Mouse (Mus musculus): ENCODE data around the gene Rbbp4. TPM values are rescaled to one million over a fixed set of nuclear protein-coding genes. Genes with fewer than 3 reads are reported as not detected.
A peak's percentile ranks its signal among the peaks of the same experiment; 100 is the strongest.

Rbbp4 gene
- polyA plus RNA-seq, 1 experiment from 2014 or later, result 159 TPM

- ATAC-seq (peak; percentile 91), DNase-seq (ENCODE audit: low spot score) (peak; percentile 91)
- Histone ChIP-seq H3K4me3 (ENCODE audit: low read depth, low read length) (no peak overlapping the region), H3K27ac (ENCODE audit: low read length) (peak overlapping the region; percentile 43), H3K9me3 (ENCODE audit: low read length) (no peaks in the 10 kb centered on the region), H3K4me2 (replicated peaks; ENCODE audit: low read depth, low read length) (peak overlapping the region; percentile 22; the same call in 1 of the 2 replicates), H3K27me3 (replicated peaks; ENCODE audit: insufficient read depth, low read length) (no peaks in the 10 kb centered on the region), H3K9ac (replicated peaks; ENCODE audit: low read depth) (no peak overlapping the region), H3K4me1 (ENCODE audit: insufficient read depth, low read depth, low read length) (no peaks in the 10 kb centered on the region), H3K36me3 (ENCODE audit: insufficient read depth, low read length) (no peaks in the 10 kb centered on the region)
- WGBS, result 24% methylated on average over 15 of the region's 15 CpGs
- TF ChIP-seq EP300 (IDR thresholded peaks at IDR 0.05) (no peak), CTCF (IDR thresholded peaks at IDR 0.05) (no peak)
Observed at GRCm38 (mm10) chr4:129271991-129272755, 63.0 kb downstream of the Rbbp4 start.

DNA sequence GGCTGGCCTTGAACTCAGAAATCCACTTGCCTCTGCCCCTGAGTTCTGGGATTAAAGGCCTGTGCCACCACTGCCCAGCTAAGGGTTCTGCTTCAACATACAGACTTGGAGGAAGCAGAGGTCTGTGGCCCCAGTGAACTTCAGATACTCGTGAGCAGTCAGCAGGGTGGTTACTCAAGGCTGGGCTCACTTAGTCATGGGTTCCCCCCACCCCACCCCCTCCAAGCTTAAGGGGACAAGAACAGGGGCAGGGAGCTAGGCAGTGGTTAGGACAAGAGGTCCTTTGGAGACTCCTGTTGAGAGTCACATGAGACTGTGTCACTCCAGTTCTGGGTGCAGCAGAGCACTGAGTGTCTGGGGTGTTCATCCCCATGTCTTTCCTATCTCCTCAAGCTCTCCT lies 66.5 kb downstream of the Rbbp4 start:
- no peak overlapping the region for H3K9ac ChIP-seq (replicated peaks; ENCODE audit: low read depth)
- peak; percentile 61 for ATAC-seq
- H3K36me3 ChIP-seq (ENCODE audit: insufficient read depth, low read length), result no peaks in the 10 kb centered on the region
- no peaks in the 10 kb centered on the region; the same call in 1 of the 2 replicates for H3K4me1 ChIP-seq (ENCODE audit: insufficient read depth, low read depth, low read length)
- no peaks in the 10 kb centered on the region for H3K27me3 ChIP-seq (replicated peaks; ENCODE audit: insufficient read depth, low read length)
- H3K27ac ChIP-seq (ENCODE audit: low read length), result no peak overlapping the region
- 35% methylated on average over 1 of the region's 1 CpGs for WGBS
- H3K9me3 ChIP-seq (ENCODE audit: low read length), result no peaks in the 10 kb centered on the region
- no peak overlapping the region for H3K4me3 ChIP-seq (ENCODE audit: low read depth, low read length)
- TF ChIP-seq EP300 (IDR thresholded peaks at IDR 0.05), result peak; percentile 85
- no peak for TF ChIP-seq CTCF (IDR thresholded peaks at IDR 0.05)
- peak; percentile 62 for DNase-seq (ENCODE audit: low spot score)
- no peak overlapping the region for H3K4me2 ChIP-seq (replicated peaks; ENCODE audit: low read depth, low read length)

- Histone ChIP-seq H3K4me1 (ENCODE audit: insufficient read depth, low read depth, low read length) (peaks cover 6% of the 10 kb centered on the region; the same call in 1 of the 2 replicates), H3K4me3 (ENCODE audit: low read depth, low read length) (no peak overlapping the region), H3K36me3 (ENCODE audit: insufficient read depth, low read length) (no peaks in the 10 kb centered on the region), H3K4me2 (replicated peaks; ENCODE audit: low read depth, low read length) (no peak overlapping the region), H3K27me3 (replicated peaks; ENCODE audit: insufficient read depth, low read length) (no peaks in the 10 kb centered on the region), H3K27ac (ENCODE audit: low read length) (no peak overlapping the region), H3K9ac (replicated peaks; ENCODE audit: low read depth) (no peak overlapping the region), H3K9me3 (ENCODE audit: low read length) (no peaks in the 10 kb centered on the region)
- TF ChIP-seq EP300 (IDR thresholded peaks at IDR 0.05) (no peak), CTCF (IDR thresholded peaks at IDR 0.05) (no peak)
- ATAC-seq (peak; percentile 11), DNase-seq (ENCODE audit: low spot score) (peak; percentile 71)
- 63% methylated on average over 5 of the region's 5 CpGs for WGBS
Observed at GRCm38 (mm10) chr4:129266821-129267220, 68.3 kb downstream of the Rbbp4 start.

DNA sequence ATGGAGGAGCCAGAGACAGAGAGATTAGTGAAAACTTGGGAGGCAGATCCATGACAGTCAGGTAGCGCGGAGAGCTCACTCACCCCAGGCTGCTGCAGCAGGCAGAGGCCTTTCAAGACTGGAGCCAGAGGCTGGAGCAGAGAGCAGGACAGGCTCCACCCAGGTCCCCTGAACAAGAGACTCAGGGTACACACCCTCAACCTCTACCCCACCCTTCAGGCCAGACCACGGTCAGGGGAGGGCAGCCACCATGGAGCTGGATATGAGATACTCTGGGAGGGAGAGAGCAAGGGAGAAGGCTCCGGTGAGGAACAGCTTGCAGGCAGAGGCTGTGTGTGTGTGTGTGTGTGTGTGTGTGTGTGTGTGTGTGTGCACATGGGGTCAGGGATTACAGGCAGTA lies 69.0 kb downstream of the Rbbp4 start:
- Histone ChIP-seq H3K4me1 (ENCODE audit: insufficient read depth, low read depth, low read length) (peaks cover 6% of the 10 kb centered on the region; the same call in 1 of the 2 replicates), H3K9me3 (ENCODE audit: low read length) (no peaks in the 10 kb centered on the region), H3K27me3 (replicated peaks; ENCODE audit: insufficient read depth, low read length) (no peaks in the 10 kb centered on the region), H3K9ac (replicated peaks; ENCODE audit: low read depth) (no peak overlapping the region), H3K36me3 (ENCODE audit: insufficient read depth, low read length) (no peaks in the 10 kb centered on the region), H3K27ac (ENCODE audit: low read length) (no peak overlapping the region), H3K4me2 (replicated peaks; ENCODE audit: low read depth, low read length) (no peak overlapping the region), H3K4me3 (ENCODE audit: low read depth, low read length) (no peak overlapping the region)
- ATAC-seq (no peak), DNase-seq (ENCODE audit: low spot score) (no peak)
- 79% methylated on average over 4 of the region's 4 CpGs for WGBS
- TF ChIP-seq CTCF (IDR thresholded peaks at IDR 0.05) (no peak), EP300 (IDR thresholded peaks at IDR 0.05) (no peak)

- no peaks in the 10 kb centered on the region for H3K27me3 ChIP-seq (replicated peaks; ENCODE audit: insufficient read depth, low read length)
- peak; percentile 90 for ATAC-seq
- DNase-seq (ENCODE audit: low spot score), result peak; percentile 89
- H3K36me3 ChIP-seq (ENCODE audit: insufficient read depth, low read length), result no peaks in the 10 kb centered on the region
- peaks cover 6% of the 10 kb centered on the region; the same call in 1 of the 2 replicates for H3K4me1 ChIP-seq (ENCODE audit: insufficient read depth, low read depth, low read length)
- no peak overlapping the region for H3K4me3 ChIP-seq (ENCODE audit: low read depth, low read length)
- H3K9me3 ChIP-seq (ENCODE audit: low read length), result no peaks in the 10 kb centered on the region
- whole genome bisulfite sequencing, result 26% methylated on average over 18 of the region's 19 CpGs
- peak overlapping the region; percentile 66 for H3K27ac ChIP-seq (ENCODE audit: low read length)
- peak overlapping the region; percentile 25; the same call in 1 of the 2 replicates for H3K4me2 ChIP-seq (replicated peaks; ENCODE audit: low read depth, low read length)
- no peak overlapping the region for H3K9ac ChIP-seq (replicated peaks; ENCODE audit: low read depth)
- TF ChIP-seq CTCF (IDR thresholded peaks at IDR 0.05), result no peak
- peak; percentile 53; the same call in 1 of the 2 replicates for TF ChIP-seq EP300 (IDR thresholded peaks at IDR 0.05)
Observed at GRCm38 (mm10) chr4:129263225-129264021, 71.7 kb downstream of the Rbbp4 start.

- Histone ChIP-seq H3K9me3 (ENCODE audit: low read length) (no peaks in the 10 kb centered on the region), H3K9ac (replicated peaks; ENCODE audit: low read depth) (no peak within 1 kb of the TSS), H3K4me3 (ENCODE audit: low read depth, low read length) (no peak within 1 kb of the TSS), H3K36me3 (ENCODE audit: insufficient read depth, low read length) (no peaks in the 10 kb centered on the region), H3K4me1 (ENCODE audit: insufficient read depth, low read depth, low read length) (peaks cover 6% of the 10 kb centered on the region; the same call in 1 of the 2 replicates), H3K27ac (ENCODE audit: low read length) (no peak within 1 kb of the TSS), H3K4me2 (replicated peaks; ENCODE audit: low read depth, low read length) (no peak within 1 kb of the TSS), H3K27me3 (replicated peaks; ENCODE audit: insufficient read depth, low read length) (no peaks in the 10 kb centered on the region)
- no peak for ATAC-seq
- 30% methylated on average over 2 of the region's 4 CpGs for WGBS
- DNase-seq (ENCODE audit: low spot score), result no peak
- no peak for TF ChIP-seq CTCF (IDR thresholded peaks at IDR 0.05)
- TF ChIP-seq EP300 (IDR thresholded peaks at IDR 0.05), result no peak
Observed at GRCm38 (mm10) chr4:129261196-129261595, 74.0 kb downstream of the Rbbp4 start, which contains the start of gene C77080. C77080 (minus strand) TSS chr4:129261404.

Data from lung, postnatal 0 days (tissue).